Mouse (Mus musculus) forebrain, embryonic 12.5 days (tissue): Measurements from ENCODE around the gene Pbx1. TPM values are rescaled to one million over a fixed set of nuclear protein-coding genes. Genes with fewer than 3 reads are reported as not detected.
A peak's percentile ranks its signal among the peaks of the same experiment; 100 is the strongest.

Source experiments
- ATAC-seq: fragments of 200-750 bp; cut with Nextera tagmentation; 2 replicates; pipeline ENCODE4 v1.8.0; 2017; ENCODE audit warnings: moderate TSS enrichment; ENCODE audit not compliant: low FRiP score
- H3K27ac ChIP-seq: fragments of 300-500 bp; sonication (generic); 2 replicates; pipeline ENCODE4 v1.5.1; 2016; ENCODE audit warnings: mild to moderate bottlenecking
- H3K27me3 ChIP-seq: fragments of 300-500 bp; sonication (generic); 2 replicates; pipeline ENCODE4 v1.6.1; 2016; ENCODE audit warnings: mild to moderate bottlenecking
- H3K36me3 ChIP-seq: fragments of 300-500 bp; sonication (generic); replicated peaks from 2 replicates; pipeline ENCODE4 v1.6.1; 2016; ENCODE audit warnings: mild to moderate bottlenecking
- H3K4me1 ChIP-seq: fragments of 300-500 bp; sonication (generic); 2 replicates; pipeline ENCODE4 v1.6.1; 2016
- H3K4me2 ChIP-seq: fragments of 300-500 bp; sonication (generic); 2 replicates; pipeline ENCODE4 v1.6.1; 2016; ENCODE audit warnings: mild to moderate bottlenecking, moderate library complexity
- H3K4me3 ChIP-seq: fragments of 300-500 bp; sonication (generic); replicated peaks from 2 replicates; pipeline ENCODE4 v1.5.1; 2016; ENCODE audit warnings: mild to moderate bottlenecking
- H3K9ac ChIP-seq: fragments of 300-500 bp; sonication (generic); 2 replicates; pipeline ENCODE4 v1.6.1; 2016; ENCODE audit warnings: mild to moderate bottlenecking
- H3K9me3 ChIP-seq: fragments of 300-500 bp; sonication (generic); 2 replicates; pipeline ENCODE4 v1.6.1; 2016
- WGBS: fragments of 180-500 bp; shearing (Covaris S2); methylation state at CpG from one replicate; pipeline ENCODE4 v1.1.7; 2016; 5-methylcytosine and 5-hydroxymethylcytosine counted together
- polyA plus RNA-seq: library from polyadenylated mRNA; unstranded; fragments of >200 nt; fragmentation: Nextera tagmentation; extraction: Ambion mirVana; gene quantifications from 2 replicates; pipeline ENCODE4 v1.2.1, GENCODE M21; 2016

Pbx1 gene
- polyA plus RNA-seq, 1 experiment from 2014 or later: 69.4 TPM

DNA sequence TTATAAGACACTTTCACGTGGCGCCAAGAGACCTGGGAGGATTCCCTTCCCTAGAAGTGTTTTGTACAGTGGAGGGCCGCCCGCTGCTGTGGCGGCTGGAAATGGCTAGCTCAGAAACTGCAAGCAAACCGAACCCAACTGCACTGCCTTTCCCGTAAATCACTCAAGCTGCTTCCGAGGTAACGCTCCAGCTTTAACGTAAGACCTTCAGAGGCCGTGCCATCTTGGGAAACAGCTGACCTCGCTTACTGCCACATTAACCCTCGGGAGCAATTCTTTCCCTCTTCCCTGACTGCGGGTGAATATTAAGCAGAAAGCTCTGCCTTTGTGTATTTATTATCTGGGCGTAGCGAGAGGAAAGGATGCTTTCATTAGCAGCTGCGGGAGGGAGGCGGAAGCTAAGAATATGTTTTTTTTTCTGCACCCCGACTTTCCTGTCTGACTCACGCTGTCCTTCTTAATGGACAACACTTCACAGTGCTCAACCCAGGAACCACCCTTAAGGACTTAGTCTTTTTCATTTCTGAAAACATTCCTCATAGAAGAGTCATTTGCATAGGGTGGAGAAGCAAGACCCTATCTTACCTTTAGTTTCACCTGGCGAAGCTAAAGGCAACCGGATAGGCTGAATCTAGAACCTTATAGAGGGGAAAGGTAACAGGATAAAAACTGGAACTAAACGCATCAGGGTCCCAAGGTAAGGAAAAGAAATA lies 268.4 kb downstream of the Pbx1 start:
- Histone ChIP-seq H3K36me3 (peaks cover 16% of the 10 kb centered on the region), H3K4me1 (peaks cover 21% of the 10 kb centered on the region), H3K27me3 (no peaks in the 10 kb centered on the region), H3K9me3 (no peaks in the 10 kb centered on the region), H3K4me2 (no peak overlapping the region), H3K27ac (peak overlapping the region; percentile 62), H3K4me3 (no peak overlapping the region), H3K9ac (no peak overlapping the region)
- WGBS: 57% methylated on average over 23 of the region's 23 CpGs
- peak; percentile 36; the same call in 1 of the 2 replicates for ATAC-seq

- H3K27me3 ChIP-seq: no peaks in the 10 kb centered on the region
- H3K4me3 ChIP-seq: no peak overlapping the region
- no peaks in the 10 kb centered on the region for H3K9me3 ChIP-seq
- no peaks in the 10 kb centered on the region for H3K4me1 ChIP-seq
- ATAC-seq: no peak
- WGBS: 86% methylated on average over 6 of the region's 6 CpGs
- no peak overlapping the region for H3K4me2 ChIP-seq
- no peaks in the 10 kb centered on the region for H3K36me3 ChIP-seq
- H3K27ac ChIP-seq: no peak overlapping the region
- H3K9ac ChIP-seq: no peak overlapping the region
Measured at GRCm38 (mm10) chr1:168139138-168139682, 292.9 kb downstream of the Pbx1 start.

- Histone ChIP-seq H3K4me2 (no peak overlapping the region), H3K27me3 (no peaks in the 10 kb centered on the region), H3K4me3 (no peak overlapping the region), H3K27ac (no peak overlapping the region), H3K9me3 (no peaks in the 10 kb centered on the region), H3K36me3 (no peaks in the 10 kb centered on the region), H3K9ac (no peak overlapping the region), H3K4me1 (0 out of 2 replicates have a peak, but pooled peaks cover under 1% of the 10 kb centered on the region)
- ATAC-seq: no peak
- 97% methylated on average over 4 of the region's 4 CpGs for WGBS
Measured at GRCm38 (mm10) chr1:168138669-168139068, 293.4 kb downstream of the Pbx1 start.

DNA sequence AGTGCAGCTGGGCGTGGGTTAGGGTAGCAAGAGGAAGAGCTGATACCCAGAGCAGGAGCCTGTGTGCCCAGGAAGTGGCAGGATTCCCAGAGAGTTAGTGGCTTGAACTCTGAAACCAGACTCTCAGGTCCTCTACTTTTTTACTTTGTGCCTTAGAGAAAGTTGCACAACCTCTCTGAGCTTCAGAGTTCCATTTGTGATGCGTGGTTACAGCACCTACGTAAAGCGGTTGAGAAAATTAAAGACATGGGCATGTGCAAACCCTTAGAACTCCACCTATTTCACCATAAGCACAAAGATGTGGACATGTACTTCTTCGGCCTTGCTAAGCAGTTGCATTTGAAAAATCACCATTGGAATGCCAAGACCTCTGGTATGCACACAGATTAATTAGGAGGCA lies 294.2 kb downstream of the Pbx1 start:
- Histone ChIP-seq H3K36me3 (no peaks in the 10 kb centered on the region), H3K27ac (no peak overlapping the region), H3K9me3 (no peaks in the 10 kb centered on the region), H3K9ac (no peak overlapping the region), H3K27me3 (no peaks in the 10 kb centered on the region), H3K4me1 (0 out of 2 replicates have a peak, but pooled peaks cover 5% of the 10 kb centered on the region), H3K4me2 (no peak overlapping the region), H3K4me3 (no peak overlapping the region)
- ATAC-seq: no peak
- WGBS: 90% methylated on average over 5 of the region's 5 CpGs

DNA sequence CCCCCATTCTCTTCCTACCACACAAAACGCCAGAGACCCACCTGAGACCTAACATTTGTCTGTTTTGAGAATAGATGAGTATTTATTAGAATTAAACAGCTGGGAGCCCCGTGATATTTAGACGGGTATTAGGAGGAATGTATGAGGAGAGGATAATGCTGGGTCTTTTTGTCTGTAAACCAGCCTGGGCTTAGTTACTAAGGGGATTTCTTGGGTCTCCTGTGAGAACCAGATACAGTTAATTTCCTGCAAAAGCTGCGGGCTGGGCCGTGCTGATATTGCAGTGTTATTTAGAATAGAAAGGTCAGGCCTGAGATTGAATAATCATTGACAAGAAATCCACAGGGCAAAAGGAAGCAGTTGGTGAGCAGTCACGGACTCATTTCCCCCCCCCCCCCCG lies 296.5 kb downstream of the Pbx1 start:
- Histone ChIP-seq H3K4me3 (no peak overlapping the region), H3K4me2 (no peak overlapping the region), H3K36me3 (no peaks in the 10 kb centered on the region), H3K27ac (no peak overlapping the region), H3K9ac (no peak overlapping the region), H3K27me3 (no peaks in the 10 kb centered on the region), H3K4me1 (0 out of 2 replicates have a peak, but pooled peaks cover 5% of the 10 kb centered on the region), H3K9me3 (no peaks in the 10 kb centered on the region)
- ATAC-seq: no peak
- WGBS: 76% methylated on average over 7 of the region's 7 CpGs

GRCm38 (mm10) chr1:168133696-168134095 lies 298.4 kb downstream of the Pbx1 start:
- Histone ChIP-seq H3K4me1 (0 out of 2 replicates have a peak, but pooled peaks cover 5% of the 10 kb centered on the region), H3K9ac (no peak overlapping the region), H3K36me3 (no peaks in the 10 kb centered on the region), H3K4me2 (no peak overlapping the region), H3K4me3 (no peak overlapping the region), H3K9me3 (no peaks in the 10 kb centered on the region), H3K27ac (no peak overlapping the region), H3K27me3 (no peaks in the 10 kb centered on the region)
- no peak for ATAC-seq

DNA sequence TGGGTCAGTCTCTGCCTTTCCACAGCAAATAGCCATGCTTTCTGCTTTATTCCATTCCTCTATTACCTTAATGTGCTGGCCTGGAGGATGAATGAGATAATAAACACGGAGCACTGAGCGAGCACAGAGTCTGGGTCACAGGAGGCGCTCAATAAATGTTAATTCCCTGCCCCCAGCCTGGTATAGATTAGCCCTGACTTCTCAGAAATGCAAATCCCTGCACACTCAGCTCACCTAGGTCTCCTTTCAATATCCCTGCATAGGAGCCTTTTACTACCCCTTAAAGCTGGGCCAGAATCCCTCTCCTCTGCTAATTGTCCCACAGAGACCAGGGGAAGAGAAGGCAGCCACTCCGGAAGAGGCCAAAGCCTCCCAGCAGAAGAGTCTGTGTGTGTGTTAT lies 304.1 kb downstream of the Pbx1 start:
- no peak overlapping the region for H3K4me2 ChIP-seq
- no peak overlapping the region for H3K4me3 ChIP-seq
- no peaks in the 10 kb centered on the region for H3K9me3 ChIP-seq
- no peaks in the 10 kb centered on the region for H3K36me3 ChIP-seq
- ATAC-seq: peak; percentile 30; the same call in 1 of the 2 replicates
- no peaks in the 10 kb centered on the region for H3K27me3 ChIP-seq
- H3K27ac ChIP-seq: 0 out of 2 replicates have a peak overlapping the region, but pooled peaks have one; percentile 19
- no peak overlapping the region for H3K9ac ChIP-seq
- peaks cover 5% of the 10 kb centered on the region; the same call in 1 of the 2 replicates for H3K4me1 ChIP-seq
- 35% methylated on average over 4 of the region's 4 CpGs for WGBS

- H3K27me3 ChIP-seq: no peaks in the 10 kb centered on the region
- H3K4me1 ChIP-seq: peaks cover 5% of the 10 kb centered on the region; the same call in 1 of the 2 replicates
- H3K9ac ChIP-seq: no peak overlapping the region
- H3K27ac ChIP-seq: no peak overlapping the region
- H3K9me3 ChIP-seq: no peaks in the 10 kb centered on the region
- no peaks in the 10 kb centered on the region for H3K36me3 ChIP-seq
- H3K4me3 ChIP-seq: no peak overlapping the region
- H3K4me2 ChIP-seq: no peak overlapping the region
- ATAC-seq: no peak
- 80% methylated on average over 5 of the region's 5 CpGs for WGBS
Measured at GRCm38 (mm10) chr1:168124643-168125490, 307.2 kb downstream of the Pbx1 start.

GRCm38 (mm10) chr1:168118077-168118476 lies 314.0 kb downstream of the Pbx1 start:
- 91% methylated on average over 5 of the region's 5 CpGs for WGBS
- H3K9me3 ChIP-seq: no peaks in the 10 kb centered on the region
- no peak for ATAC-seq

DNA sequence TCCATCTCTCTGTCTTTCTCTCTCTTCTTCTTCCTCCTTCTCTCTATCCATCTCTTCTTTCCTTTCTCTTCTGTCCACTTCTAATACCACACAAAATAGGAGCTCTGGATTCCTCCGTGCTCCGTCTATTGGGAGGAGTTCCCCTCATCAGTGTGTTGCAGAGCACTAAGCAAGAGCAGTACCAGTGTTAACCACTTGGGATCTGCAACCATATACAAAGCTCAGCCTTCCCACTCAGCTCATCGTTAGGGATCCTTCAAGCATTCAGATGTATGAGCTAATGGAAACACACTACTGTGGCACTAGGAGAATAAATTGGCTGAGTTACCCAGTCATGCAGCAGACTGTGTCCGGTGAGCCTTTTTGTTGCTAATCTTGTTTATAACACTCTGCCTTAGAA lies 314.7 kb downstream of the Pbx1 start:
- no peak for ATAC-seq
- WGBS: 66% methylated on average over 4 of the region's 4 CpGs
- Histone ChIP-seq H3K4me1 (no peaks in the 10 kb centered on the region), H3K9ac (no peak overlapping the region), H3K36me3 (no peaks in the 10 kb centered on the region), H3K27ac (no peak overlapping the region), H3K4me3 (no peak overlapping the region), H3K4me2 (no peak overlapping the region), H3K9me3 (no peaks in the 10 kb centered on the region), H3K27me3 (no peaks in the 10 kb centered on the region)

More at GRCm38 (mm10) chr1:168118077-168118476, 314.0 kb downstream of the Pbx1 start:
- Histone ChIP-seq H3K9ac (no peak overlapping the region), H3K27me3 (no peaks in the 10 kb centered on the region), H3K4me1 (no peaks in the 10 kb centered on the region), H3K4me3 (no peak overlapping the region), H3K36me3 (no peaks in the 10 kb centered on the region), H3K4me2 (no peak overlapping the region), H3K27ac (no peak overlapping the region)

GRCm38 (mm10) chr1:168109797-168110196 lies 322.3 kb downstream of the Pbx1 start:
- WGBS: 91% methylated on average over 8 of the region's 8 CpGs
- no peaks in the 10 kb centered on the region for H3K9me3 ChIP-seq
- no peak overlapping the region for H3K4me3 ChIP-seq
- H3K27ac ChIP-seq: no peak overlapping the region
- H3K27me3 ChIP-seq: no peaks in the 10 kb centered on the region
- H3K9ac ChIP-seq: no peak overlapping the region
- no peak for ATAC-seq
- peaks cover 3% of the 10 kb centered on the region; the same call in 1 of the 2 replicates for H3K4me1 ChIP-seq
- H3K36me3 ChIP-seq: no peaks in the 10 kb centered on the region
- H3K4me2 ChIP-seq: no peak overlapping the region

DNA sequence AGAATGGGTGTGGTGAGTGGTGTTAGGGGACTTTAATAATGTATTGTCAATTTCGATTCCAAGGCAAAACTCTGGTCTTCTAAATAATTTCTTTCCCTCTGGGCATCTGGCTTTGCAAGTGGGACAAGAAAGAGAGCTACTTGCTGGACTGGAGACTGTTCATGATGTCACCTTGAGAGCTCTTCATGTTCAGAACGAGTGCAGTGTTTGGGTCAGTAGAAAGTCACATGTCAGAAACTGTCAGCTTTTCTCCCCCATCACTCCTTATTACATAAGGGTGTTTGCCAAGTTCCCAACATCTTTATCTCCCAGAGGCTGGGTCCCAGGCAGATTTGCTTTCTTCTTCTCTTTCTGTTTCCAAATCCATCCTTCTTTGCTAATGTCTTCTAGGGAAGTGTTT lies 328.2 kb downstream of the Pbx1 start:
- no peak overlapping the region for H3K27ac ChIP-seq
- no peaks in the 10 kb centered on the region for H3K27me3 ChIP-seq
- no peak overlapping the region for H3K4me3 ChIP-seq
- no peaks in the 10 kb centered on the region for H3K36me3 ChIP-seq
- WGBS: 74% methylated on average over 2 of the region's 2 CpGs
- H3K4me1 ChIP-seq: no peaks in the 10 kb centered on the region
- peaks cover 4% of the 10 kb centered on the region; the same call in 1 of the 2 replicates for H3K9me3 ChIP-seq
- H3K9ac ChIP-seq: no peak overlapping the region
- H3K4me2 ChIP-seq: no peak overlapping the region
- ATAC-seq: no peak
